Mouse (Mus musculus): ENCODE data around the gene Vars. TPM values are rescaled to one million over a fixed set of nuclear protein-coding genes. Genes with fewer than 3 reads are reported as not detected.
A peak's percentile ranks its signal among the peaks of the same experiment; 100 is the strongest.
"Not testable (repeated sequence)": the region's sequence is repeated elsewhere in the genome, so short reads cannot be mapped to it uniquely, and the experiment has no call there.

Gene Vars
- polyA plus RNA-seq, 1 experiment: 43.7 TPM

GRCm38 (mm10) chr17:34959130-34959778, 41.5 kb upstream of the Vars start, which contains the start of gene Hspa1b:
Gene Hspa1b (minus strand): TSS chr17:34959238.
- Histone ChIP-seq H3K4me3 (ENCODE audit: insufficient read depth, low read length) (peak within 1 kb of the TSS; percentile 63), H3K27ac (ENCODE audit: insufficient read depth, low read length) (peak within 1 kb of the TSS; percentile 95)
- TF ChIP-seq POLR2A (IDR thresholded peaks at IDR 0.05; ENCODE audit: extremely low read depth, insufficient read depth, low read length): peak; percentile 77
- H3K4me1 ChIP-seq (ENCODE audit: control insufficient read depth, insufficient read depth, low read length): not testable (repeated sequence)

DNA sequence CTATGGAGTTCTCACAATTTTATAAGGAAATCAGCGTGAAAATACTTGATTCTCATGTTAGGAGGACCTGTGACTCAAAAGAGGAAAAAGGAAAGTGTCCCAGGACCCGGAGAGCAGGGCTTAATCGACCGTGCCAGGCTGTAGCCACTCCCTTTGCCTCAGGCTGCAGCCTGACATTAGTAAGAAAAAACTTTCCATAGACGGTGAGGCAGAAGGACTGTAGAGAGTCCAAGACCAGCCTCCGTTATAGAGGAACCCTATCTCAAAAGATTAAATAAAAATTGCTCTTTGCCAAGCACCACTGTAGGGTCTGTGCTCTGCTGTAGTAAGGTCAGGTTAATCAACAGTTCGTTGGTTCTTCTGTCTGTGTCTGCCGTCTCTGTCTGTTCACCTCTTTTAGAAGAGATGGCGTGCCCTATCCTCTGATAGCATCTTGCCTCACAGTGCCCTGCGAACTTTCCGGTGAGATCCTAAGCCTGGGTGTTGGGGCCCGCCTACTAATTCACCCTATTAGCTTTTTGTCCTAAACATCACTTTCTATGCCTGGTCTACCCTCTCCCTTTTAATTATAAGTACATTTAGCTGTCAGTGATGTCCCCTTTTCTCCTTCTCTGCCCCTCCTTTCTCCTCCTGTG, 40.8 kb upstream of the Vars start:
- Histone ChIP-seq H3K4me1 (ENCODE audit: control insufficient read depth, insufficient read depth, low read length) (no peaks in the 10 kb centered on the region; the same call in 1 of the 2 replicates), H3K27ac (ENCODE audit: insufficient read depth, low read length) (peak overlapping the region; percentile 95; the same call in 1 of the 2 replicates), H3K4me3 (ENCODE audit: insufficient read depth, low read length) (peak overlapping the region; percentile 63; the same call in 1 of the 2 replicates)
- no peak for TF ChIP-seq CTCF (IDR thresholded peaks at IDR 0.05; ENCODE audit: extremely low read depth, insufficient read depth, low read length)

- Histone ChIP-seq H3K4me1 (ENCODE audit: control insufficient read depth, insufficient read depth, low read length) (no peaks in the 10 kb centered on the region; the same call in 1 of the 2 replicates), H3K27ac (ENCODE audit: insufficient read depth, low read length) (no peak overlapping the region), H3K4me3 (ENCODE audit: insufficient read depth, low read length) (no peak overlapping the region)
- TF ChIP-seq CTCF (IDR thresholded peaks at IDR 0.05; ENCODE audit: extremely low read depth, insufficient read depth, low read length) (no peak), POLR2A (IDR thresholded peaks at IDR 0.05; ENCODE audit: extremely low read depth, insufficient read depth, low read length) (no peak)
Observed at GRCm38 (mm10) chr17:34960702-34961493, 39.9 kb upstream of the Vars start.

DNA sequence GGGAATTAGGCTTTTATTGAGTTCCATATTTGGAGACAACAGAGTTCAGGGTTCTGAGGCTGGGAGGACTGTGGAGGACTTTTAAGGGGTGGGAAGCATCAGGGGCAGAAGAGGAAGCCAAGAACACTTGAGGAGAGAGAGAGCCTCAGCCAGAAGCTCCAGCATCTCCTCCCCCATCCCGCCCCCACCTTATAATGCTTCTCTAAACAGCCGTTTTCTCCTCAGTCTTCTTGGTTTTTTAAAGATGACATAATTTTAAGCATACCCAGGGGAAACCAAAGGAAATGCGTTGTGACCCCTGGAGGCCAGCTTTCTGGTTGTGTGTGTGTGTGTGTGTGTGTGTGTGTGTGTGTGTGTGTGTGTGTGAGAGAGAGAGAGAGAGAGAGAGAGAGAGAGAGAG, 38.7 kb upstream of the Vars start:
- TF ChIP-seq POLR2A (IDR thresholded peaks at IDR 0.05; ENCODE audit: extremely low read depth, insufficient read depth, low read length) (no peak), CTCF (IDR thresholded peaks at IDR 0.05; ENCODE audit: extremely low read depth, insufficient read depth, low read length) (no peak)
- no peaks in the 10 kb centered on the region; the same call in 1 of the 2 replicates for H3K4me1 ChIP-seq (ENCODE audit: control insufficient read depth, insufficient read depth, low read length)
- no peak overlapping the region for H3K4me3 ChIP-seq (ENCODE audit: insufficient read depth, low read length)
- no peak overlapping the region for H3K27ac ChIP-seq (ENCODE audit: insufficient read depth, low read length)

DNA sequence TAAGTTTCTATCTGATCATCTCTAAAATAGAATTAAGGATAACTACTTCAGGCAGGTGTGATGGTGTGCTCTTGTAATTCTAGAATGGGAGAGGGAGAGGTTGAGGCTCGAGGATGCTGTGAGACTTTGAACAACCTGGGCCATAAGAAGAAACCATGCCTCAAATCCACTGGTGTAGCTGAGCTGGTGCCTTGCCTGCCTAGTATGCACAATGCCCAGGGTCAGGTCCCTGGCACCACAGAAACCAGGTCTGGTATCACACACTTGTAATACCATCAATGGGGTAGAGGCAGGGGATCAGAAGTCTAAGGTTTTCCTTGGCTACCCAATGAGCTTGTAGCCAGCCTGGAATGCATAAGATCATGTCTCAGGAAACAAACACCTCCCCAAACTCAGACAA, 37.9 kb upstream of the Vars start:
- Histone ChIP-seq H3K4me3 (ENCODE audit: insufficient read depth, low read length) (no peak overlapping the region), H3K4me1 (ENCODE audit: control insufficient read depth, insufficient read depth, low read length) (no peaks in the 10 kb centered on the region; the same call in 1 of the 2 replicates), H3K27ac (ENCODE audit: insufficient read depth, low read length) (no peak overlapping the region)
- TF ChIP-seq CTCF (IDR thresholded peaks at IDR 0.05; ENCODE audit: extremely low read depth, insufficient read depth, low read length) (no peak), POLR2A (IDR thresholded peaks at IDR 0.05; ENCODE audit: extremely low read depth, insufficient read depth, low read length) (no peak)

DNA sequence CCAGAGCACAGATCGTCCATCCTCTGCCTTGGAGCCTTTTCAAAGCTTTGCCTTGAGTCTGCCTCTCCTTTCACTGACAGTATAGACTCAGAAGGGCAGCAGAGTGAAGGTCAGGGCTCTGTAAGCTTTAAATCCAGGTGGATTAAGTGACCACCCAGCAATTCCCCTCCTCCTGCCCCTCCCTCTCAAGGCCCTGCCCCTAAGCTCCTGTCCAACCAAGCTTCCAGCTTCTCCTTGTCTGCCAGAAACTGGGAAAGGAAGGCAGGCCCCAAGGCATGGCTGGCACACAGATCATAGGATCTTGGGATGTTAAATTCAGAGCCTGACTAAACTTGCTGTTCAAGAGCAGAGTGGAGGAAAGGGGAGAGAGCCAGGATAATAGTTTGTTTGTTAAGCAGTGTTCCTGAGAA, 36.1 kb upstream of the Vars start:
- no peak overlapping the region for H3K4me3 ChIP-seq (ENCODE audit: insufficient read depth, low read length)
- no peak overlapping the region for H3K27ac ChIP-seq (ENCODE audit: insufficient read depth, low read length)
- TF ChIP-seq CTCF (IDR thresholded peaks at IDR 0.05; ENCODE audit: extremely low read depth, insufficient read depth, low read length) (no peak), POLR2A (IDR thresholded peaks at IDR 0.05; ENCODE audit: extremely low read depth, insufficient read depth, low read length) (no peak)
- H3K4me1 ChIP-seq (ENCODE audit: control insufficient read depth, insufficient read depth, low read length): no peaks in the 10 kb centered on the region; the same call in 1 of the 2 replicates

DNA sequence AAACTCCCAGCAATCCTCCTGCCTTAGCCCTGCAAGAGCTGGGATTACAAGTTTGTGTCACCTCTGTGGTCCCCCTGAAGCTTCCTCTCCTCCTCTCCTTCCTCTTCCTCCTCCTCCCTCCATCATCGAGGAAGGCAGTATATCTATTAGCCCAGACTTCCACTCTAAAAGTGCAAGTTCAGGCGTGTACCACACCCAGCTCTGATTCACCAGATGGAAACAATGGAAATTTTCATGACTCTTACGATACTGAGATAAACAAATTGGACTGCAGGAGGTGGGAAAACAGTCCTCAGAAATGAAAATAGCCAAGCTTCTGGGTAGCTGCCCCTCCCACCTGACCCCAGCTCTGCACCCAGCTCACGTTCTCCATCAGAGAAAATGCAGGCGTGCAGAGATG, 35.2 kb upstream of the Vars start:
- TF ChIP-seq POLR2A (IDR thresholded peaks at IDR 0.05; ENCODE audit: extremely low read depth, insufficient read depth, low read length) (no peak), CTCF (IDR thresholded peaks at IDR 0.05; ENCODE audit: extremely low read depth, insufficient read depth, low read length) (no peak)
- Histone ChIP-seq H3K4me3 (ENCODE audit: insufficient read depth, low read length) (no peak overlapping the region), H3K4me1 (ENCODE audit: control insufficient read depth, insufficient read depth, low read length) (no peaks in the 10 kb centered on the region; the same call in 1 of the 2 replicates), H3K27ac (ENCODE audit: insufficient read depth, low read length) (no peak overlapping the region)

GRCm38 (mm10) chr17:34969822-34970221, 31.0 kb upstream of the Vars start, which contains the start of gene Gm20481:
Gene Gm20481 (plus strand): TSS chr17:34969912.
- not testable (repeated sequence) for H3K4me1 ChIP-seq (ENCODE audit: control insufficient read depth, insufficient read depth, low read length); H3K4me3 ChIP-seq (ENCODE audit: insufficient read depth, low read length); H3K27ac ChIP-seq (ENCODE audit: insufficient read depth, low read length)

DNA sequence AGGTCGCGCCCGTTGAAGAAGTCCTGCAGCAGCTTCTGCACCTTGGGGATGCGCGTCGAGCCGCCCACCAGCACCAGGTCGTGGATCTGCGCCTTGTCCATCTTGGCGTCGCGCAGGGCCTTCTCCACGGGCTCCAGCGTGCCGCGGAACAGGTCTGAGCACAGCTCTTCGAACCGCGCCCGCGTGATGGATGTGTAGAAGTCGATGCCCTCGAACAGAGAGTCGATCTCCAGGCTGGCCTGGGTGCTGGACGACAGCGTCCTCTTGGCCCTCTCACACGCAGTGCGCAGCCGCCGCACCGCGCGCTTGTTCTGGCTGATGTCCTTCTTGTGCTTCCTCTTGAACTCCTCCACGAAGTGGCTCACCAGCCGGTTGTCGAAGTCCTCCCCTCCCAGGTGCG, 29.9 kb upstream of the Vars start:
- not testable (repeated sequence) for H3K4me3 ChIP-seq (ENCODE audit: insufficient read depth, low read length); H3K4me1 ChIP-seq (ENCODE audit: control insufficient read depth, insufficient read depth, low read length); H3K27ac ChIP-seq (ENCODE audit: insufficient read depth, low read length)

- H3K4me3 ChIP-seq (ENCODE audit: insufficient read depth, low read length): peak overlapping the region; percentile 31
- not testable (repeated sequence) for H3K4me1 ChIP-seq (ENCODE audit: control insufficient read depth, insufficient read depth, low read length); H3K27ac ChIP-seq (ENCODE audit: insufficient read depth, low read length)
Observed at GRCm38 (mm10) chr17:34971694-34972068, 29.1 kb upstream of the Vars start.

All from cortical plate, adult 2 months (tissue).